Mouse (Mus musculus) 416B (cell line): ENCODE data around the gene Gtf2f1.

Experiments
- DNase-seq: peaks from one replicate; pipeline ENCODE4 v3.0.0; 2011; ENCODE audit warnings: low read depth

The Gtf2f1 gene

GRCm38 (mm10) chr17:57011236-57012141 is at the start of gene Gtf2f1, which contains the start of gene Gm17949:
Gene Gtf2f1 (minus strand): TSS chr17:57011288.
Gene Gm17949 (plus strand): TSS chr17:57011469.
- peak; percentile 99 for DNase-seq

- DNase-seq = peak; percentile 97
Measured at GRCm38 (mm10) chr17:57060231-57060801, 49.2 kb upstream of the Gtf2f1 start.

- DNase-seq = peak; percentile 80
Measured at GRCm38 (mm10) chr17:57059486-57059977, 48.4 kb upstream of the Gtf2f1 start, which contains the start of gene Slc25a23. Gene Slc25a23 (minus strand): TSS chr17:57059863.

GRCm38 (mm10) chr17:57058891-57059485 is 47.9 kb upstream of the Gtf2f1 start, which contains the start of gene Crb3:
Gene Crb3 (plus strand): TSS chr17:57059105.
- DNase-seq = no peak

GRCm38 (mm10) chr17:57056246-57056645 is 45.2 kb upstream of the Gtf2f1 start:
- DNase-seq = no peak

- DNase-seq = peak; percentile 78
Measured at GRCm38 (mm10) chr17:57051679-57052078, 40.6 kb upstream of the Gtf2f1 start.

GRCm38 (mm10) chr17:57048816-57049215 is 37.7 kb upstream of the Gtf2f1 start:
- DNase-seq = peak; percentile 33

GRCm38 (mm10) chr17:57047406-57047805 is 36.3 kb upstream of the Gtf2f1 start:
- peak; percentile 14 for DNase-seq

GRCm38 (mm10) chr17:57041554-57041953 is 30.5 kb upstream of the Gtf2f1 start, which contains the start of gene Slc25a41:
Gene Slc25a41 (minus strand): TSS chr17:57041654.
- no peak for DNase-seq

- no peak for DNase-seq
Measured at GRCm38 (mm10) chr17:57038978-57039377, 27.9 kb upstream of the Gtf2f1 start.

GRCm38 (mm10) chr17:57032854-57033253 is 21.8 kb upstream of the Gtf2f1 start:
- peak; percentile 26 for DNase-seq

GRCm38 (mm10) chr17:57031661-57032420 is 20.8 kb upstream of the Gtf2f1 start:
- DNase-seq = peak; percentile 100

GRCm38 (mm10) chr17:57030931-57031660 is 20.0 kb upstream of the Gtf2f1 start, which contains the start of gene Khsrp:
Gene Khsrp (minus strand): TSS chr17:57031522.
- no peak for DNase-seq

GRCm38 (mm10) chr17:57029691-57030090 is 18.6 kb upstream of the Gtf2f1 start:
- peak; percentile 61 for DNase-seq

GRCm38 (mm10) chr17:57027471-57027870 is 16.4 kb upstream of the Gtf2f1 start:
- no peak for DNase-seq

- no peak for DNase-seq
Measured at GRCm38 (mm10) chr17:57020960-57021359, 9.9 kb upstream of the Gtf2f1 start.

GRCm38 (mm10) chr17:57019693-57020092 is 8.6 kb upstream of the Gtf2f1 start:
- DNase-seq = no peak

- no peak for DNase-seq
Measured at GRCm38 (mm10) chr17:57012245-57012795, 1.2 kb upstream of the Gtf2f1 start.

GRCm38 (mm10) chr17:57010911-57011235 is 215 bp downstream of the Gtf2f1 start:
- DNase-seq = no peak

GRCm38 (mm10) chr17:57007137-57007905 is 3.8 kb downstream of the Gtf2f1 start:
- peak; percentile 30 for DNase-seq
